Mouse (Mus musculus) hindlimb bud, embryonic 11.5 days (tissue): ENCODE measurements around the gene Scgb1a1.
"Not testable (repeated sequence)": the region's sequence is repeated elsewhere in the genome, so short reads cannot be mapped to it uniquely, and the experiment has no call there.

Experiments
- DNase-seq: peaks from one replicate; pipeline ENCODE4 v3.0.0-alpha.2; 2012; ENCODE audit warnings: low read depth, low spot score; ENCODE audit errors: extremely low spot score

Scgb1a1 gene

GRCm38 (mm10) chr19:9067292-9067691 lies 20.5 kb downstream of the Scgb1a1 start:
- DNase-seq = no peak

- no peak for DNase-seq
These were observed 21.9 kb downstream of the Scgb1a1 start for GRCm38 (mm10) chr19:9065621-9066561.

- no peak for DNase-seq
These were observed 23.9 kb downstream of the Scgb1a1 start for GRCm38 (mm10) chr19:9063831-9064230.

- DNase-seq = no peak
These were observed 24.9 kb downstream of the Scgb1a1 start for GRCm38 (mm10) chr19:9062822-9063221.

- no peak for DNase-seq
These were observed 26.4 kb downstream of the Scgb1a1 start for GRCm38 (mm10) chr19:9061221-9061893.

- DNase-seq = no peak
These were observed 27.7 kb downstream of the Scgb1a1 start for GRCm38 (mm10) chr19:9060103-9060502.

- no peak for DNase-seq
These were observed 28.4 kb downstream of the Scgb1a1 start for GRCm38 (mm10) chr19:9059391-9059790.

GRCm38 (mm10) chr19:9058944-9059343 lies 28.8 kb downstream of the Scgb1a1 start:
- no peak for DNase-seq

GRCm38 (mm10) chr19:9058331-9058884 lies 29.4 kb downstream of the Scgb1a1 start:
- DNase-seq = no peak

- no peak for DNase-seq
These were observed 30.1 kb downstream of the Scgb1a1 start for GRCm38 (mm10) chr19:9057679-9058078.

GRCm38 (mm10) chr19:9055703-9056355 lies 31.9 kb downstream of the Scgb1a1 start:
- DNase-seq = no peak

GRCm38 (mm10) chr19:9055153-9055552 lies 32.6 kb downstream of the Scgb1a1 start:
- no peak for DNase-seq

- DNase-seq = no peak
These were observed 34.8 kb downstream of the Scgb1a1 start for GRCm38 (mm10) chr19:9052803-9053431.

- not testable (repeated sequence) for DNase-seq
These were observed 35.8 kb downstream of the Scgb1a1 start for GRCm38 (mm10) chr19:9051985-9052384.

- DNase-seq = no peak
These were observed 37.2 kb downstream of the Scgb1a1 start for GRCm38 (mm10) chr19:9050294-9051229.

GRCm38 (mm10) chr19:9048981-9049687 lies 38.6 kb downstream of the Scgb1a1 start:
- DNase-seq = no peak

GRCm38 (mm10) chr19:9047946-9048387 lies 39.8 kb downstream of the Scgb1a1 start:
- DNase-seq = no peak

- no peak for DNase-seq
These were observed 40.4 kb downstream of the Scgb1a1 start for GRCm38 (mm10) chr19:9047207-9047945.
